ENCODE assay signal across 8 mouse cellular contexts in the genomic region with DNA sequence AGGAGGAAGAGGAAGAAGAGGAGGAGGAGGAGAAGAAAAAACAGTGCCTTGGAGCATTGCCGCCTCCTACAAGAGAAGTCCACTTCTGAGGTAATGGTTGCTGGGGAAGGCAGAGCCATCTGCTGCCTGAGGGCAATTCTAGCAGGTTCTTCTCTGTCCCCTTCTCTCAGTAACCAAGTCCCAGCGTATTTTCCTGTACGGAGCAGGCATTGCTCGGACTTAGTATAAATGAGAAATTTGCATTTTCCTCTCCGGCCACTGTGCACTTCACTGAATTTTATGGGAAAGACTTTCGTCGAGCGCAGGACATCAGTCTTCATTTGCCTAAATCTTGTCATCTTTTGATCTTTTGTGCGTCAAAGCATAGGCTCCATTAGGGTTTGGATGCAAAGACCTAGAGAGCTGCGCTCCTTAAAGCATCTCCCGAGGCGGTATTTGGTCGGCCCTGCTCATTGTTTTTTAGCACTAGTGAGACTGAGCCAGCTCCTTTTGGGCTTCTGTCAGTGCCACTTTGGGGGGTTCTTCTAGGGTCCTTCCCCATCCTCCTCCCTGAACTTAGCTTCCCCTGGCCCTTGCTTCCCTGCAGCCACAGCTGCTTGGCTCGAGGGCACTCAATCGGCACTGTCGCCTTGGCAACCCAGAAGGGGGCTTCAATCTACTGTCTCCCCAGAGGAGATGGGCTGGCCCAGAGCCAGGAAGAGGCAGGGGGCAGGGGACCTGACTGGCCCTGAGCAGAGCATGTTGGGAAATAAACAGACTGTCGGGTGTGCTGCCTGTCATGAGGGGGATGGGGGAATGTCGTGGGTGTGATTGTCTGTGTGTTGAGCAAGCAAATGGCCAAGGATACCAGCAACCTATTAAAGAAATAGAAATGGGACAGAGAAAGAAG. TPM values are rescaled to one million over a fixed set of nuclear protein-coding genes. Genes with fewer than 3 reads are reported as not detected.
A peak's percentile ranks its signal among the peaks of the same experiment; 100 is the strongest.
DNase-seq lines count a peak whose midpoint lies in the region; ATAC-seq and TF ChIP-seq lines count a peak whose summit lies in the region.

No protein-coding gene starts in this region.

- peaks cover 9% of the 10 kb centered on the region; the same call in 1 of the 2 replicates for H3K4me1 ChIP-seq in lung, embryonic 14.5 days (ENCODE audit: insufficient read depth)
- peaks cover 12% of the 10 kb centered on the region for H3K4me1 ChIP-seq in embryonic facial prominence, embryonic 13.5 days
- H3K4me1 ChIP-seq in limb, embryonic 11.5 days (ENCODE audit: control insufficient read depth, insufficient read depth, low read length) = peaks cover 3% of the 10 kb centered on the region; the same call in 1 of the 2 replicates
- H3K4me1 ChIP-seq in neural tube, embryonic 13.5 days (replicated peaks) = peaks cover 49% of the 10 kb centered on the region

- no peaks in the 10 kb centered on the region for H3K36me3 ChIP-seq in lung, embryonic 14.5 days (ENCODE audit: insufficient read depth)
- H3K36me3 ChIP-seq in embryonic facial prominence, embryonic 13.5 days = no peaks in the 10 kb centered on the region
- no peaks in the 10 kb centered on the region for H3K36me3 ChIP-seq in limb, embryonic 11.5 days (ENCODE audit: control insufficient read depth, insufficient read depth, low read length)
- no peaks in the 10 kb centered on the region for H3K36me3 ChIP-seq in neural tube, embryonic 13.5 days

- WGBS in lung, embryonic 14.5 days = 12% methylated on average over 18 of the region's 18 CpGs
- WGBS in embryonic facial prominence, embryonic 13.5 days = 11% methylated on average over 18 of the region's 18 CpGs
- 12% methylated on average over 18 of the region's 18 CpGs for WGBS in limb, embryonic 11.5 days
- 4% methylated on average over 18 of the region's 18 CpGs for WGBS in neural tube, embryonic 13.5 days

- H3K4me2 ChIP-seq in lung, embryonic 14.5 days = peak overlapping the region; percentile 29
- peak overlapping the region; percentile 27; the same call in 1 of the 2 replicates for H3K4me2 ChIP-seq in embryonic facial prominence, embryonic 13.5 days
- no peak overlapping the region for H3K4me2 ChIP-seq in limb, embryonic 11.5 days (ENCODE audit: low read depth, severe bottlenecking)
- H3K4me2 ChIP-seq in neural tube, embryonic 13.5 days = peak overlapping the region; percentile 48

- H3K9ac ChIP-seq in lung, embryonic 14.5 days = no peak overlapping the region
- no peak overlapping the region for H3K9ac ChIP-seq in embryonic facial prominence, embryonic 13.5 days
- H3K9ac ChIP-seq in limb, embryonic 11.5 days (ENCODE audit: low read length) = no peak overlapping the region
- peak overlapping the region; percentile 34; the same call in 1 of the 2 replicates for H3K9ac ChIP-seq in neural tube, embryonic 13.5 days

- ATAC-seq in lung, embryonic 14.5 days (ENCODE audit: insufficient read depth) = peak; percentile 74
- ATAC-seq in embryonic facial prominence, embryonic 13.5 days (ENCODE audit: insufficient number of reproducible peaks, insufficient read depth, low FRiP score, low TSS enrichment, low read depth) = no peak
- no peak for ATAC-seq in limb, embryonic 11.5 days (ENCODE audit: insufficient number of reproducible peaks, low FRiP score, low TSS enrichment, low read depth)
- ATAC-seq in neural tube, embryonic 13.5 days (ENCODE audit: low read depth) = peak; percentile 92

- H3K27me3 ChIP-seq in lung, embryonic 14.5 days (ENCODE audit: insufficient read depth, low read length) = no peaks in the 10 kb centered on the region
- H3K27me3 ChIP-seq in embryonic facial prominence, embryonic 13.5 days = peaks cover 23% of the 10 kb centered on the region
- H3K27me3 ChIP-seq in limb, embryonic 11.5 days (ENCODE audit: control insufficient read depth, insufficient read depth, low read length) = peaks cover 2% of the 10 kb centered on the region; the same call in 1 of the 2 replicates
- H3K27me3 ChIP-seq in neural tube, embryonic 13.5 days = no peaks in the 10 kb centered on the region

- H3K4me3 ChIP-seq in lung, embryonic 14.5 days (ENCODE audit: low read depth, low read length) = no peak overlapping the region
- no peak overlapping the region for H3K4me3 ChIP-seq in embryonic facial prominence, embryonic 13.5 days
- H3K4me3 ChIP-seq in limb, embryonic 11.5 days (ENCODE audit: low read depth, low read length) = no peak overlapping the region
- peak overlapping the region; percentile 21 for H3K4me3 ChIP-seq in neural tube, embryonic 13.5 days

- peak; percentile 75 for DNase-seq in lung, embryonic 14.5 days
- no peak for DNase-seq in lung, postnatal 36 days
- DNase-seq in limb, embryonic 11.5 days (ENCODE audit: low spot score) = peak; percentile 31
- DNase-seq in urinary bladder, postnatal 14 days (ENCODE audit: low spot score) = no peak
- no peak for DNase-seq in gastrocnemius, postnatal 36 days
- no peak for DNase-seq in urinary bladder, postnatal 10 days (ENCODE audit: low spot score)

- H3K9me3 ChIP-seq in lung, embryonic 14.5 days (ENCODE audit: low read depth, low read length) = no peaks in the 10 kb centered on the region
- no peaks in the 10 kb centered on the region for H3K9me3 ChIP-seq in embryonic facial prominence, embryonic 13.5 days
- no peaks in the 10 kb centered on the region for H3K9me3 ChIP-seq in limb, embryonic 11.5 days (ENCODE audit: control insufficient read depth, low read length)
- H3K9me3 ChIP-seq in neural tube, embryonic 13.5 days = no peaks in the 10 kb centered on the region

- no peak for TF ChIP-seq CTCF in lung, embryonic 14.5 days (IDR thresholded peaks at IDR 0.05; ENCODE audit: low read depth)

- intact Hi-C loops in gastrocnemius, postnatal 36 days (cut with DNase I) = no loop called here

- no peak overlapping the region for H3K27ac ChIP-seq in lung, embryonic 14.5 days (ENCODE audit: low read depth)
- H3K27ac ChIP-seq in embryonic facial prominence, embryonic 13.5 days = no peak overlapping the region
- no peak overlapping the region for H3K27ac ChIP-seq in limb, embryonic 11.5 days (replicated peaks; ENCODE audit: low read depth, low read length)
- peak overlapping the region; percentile 92 for H3K27ac ChIP-seq in neural tube, embryonic 13.5 days (replicated peaks)

RNA-seq across cellular contexts. Expression of a gene that starts 13.7 kb away (rescaled TPM):
- polyA plus RNA-seq in lung, embryonic 14.5 days (2014; fragmentation: Nextera tagmentation; extraction: Ambion mirVana) = 30.7 and 33.2 TPM in 2 replicates
- 21.6 and 26.8 TPM in 2 replicates for polyA plus RNA-seq in embryonic facial prominence, embryonic 13.5 days (2015; fragmentation: Nextera tagmentation; extraction: Ambion mirVana)
- 36.6 and 39.3 TPM in 2 replicates for polyA plus RNA-seq in limb, embryonic 11.5 days (2014; fragmentation: Nextera tagmentation; extraction: Ambion mirVana)
- 34.1 and 36.2 TPM in 2 replicates for polyA plus RNA-seq in neural tube, embryonic 13.5 days (2015; fragmentation: Nextera tagmentation; extraction: Ambion mirVana)
- total RNA-seq in gastrocnemius, postnatal 36 days (2021) = 10 to 100 TPM; 14.4 to 14.7 TPM

RNA-seq across cellular contexts. Expression of a gene that starts 53.4 kb away (rescaled TPM):
- 58.5 and 61.9 TPM in 2 replicates for polyA plus RNA-seq in lung, embryonic 14.5 days (2014; fragmentation: Nextera tagmentation; extraction: Ambion mirVana)
- 39.2 and 45.1 TPM in 2 replicates for polyA plus RNA-seq in embryonic facial prominence, embryonic 13.5 days (2015; fragmentation: Nextera tagmentation; extraction: Ambion mirVana)
- 63.8 and 65.3 TPM in 2 replicates for polyA plus RNA-seq in limb, embryonic 11.5 days (2014; fragmentation: Nextera tagmentation; extraction: Ambion mirVana)
- 7.9 and 10.1 TPM in 2 replicates for polyA plus RNA-seq in neural tube, embryonic 13.5 days (2015; fragmentation: Nextera tagmentation; extraction: Ambion mirVana)
- under 1 TPM; 0.15 to 0.48 TPM for total RNA-seq in gastrocnemius, postnatal 36 days (2021)

Comparison
In these comparisons a context has a peak if more than half of its experiments do, and no peak if none do; other contexts are left out.
1. DNase-seq: peak in lung, embryonic 14.5 days (single experiment) and limb, embryonic 11.5 days (single experiment); none in lung, postnatal 36 days (single experiment), urinary bladder, postnatal 14 days (single experiment), gastrocnemius, postnatal 36 days (0 of 2) and urinary bladder, postnatal 10 days (single experiment).
2. ATAC-seq: peak in lung, embryonic 14.5 days (single experiment) and neural tube, embryonic 13.5 days (single experiment); none in embryonic facial prominence, embryonic 13.5 days (single experiment) and limb, embryonic 11.5 days (single experiment).